Mouse (Mus musculus) kidney, adult 2 months (tissue): ENCODE data around the gene Vwc2.

Source experiments
- CTCF ChIP-seq: fragments of 200-500 bp; conservative IDR thresholded peaks from 2 replicates; pipeline ENCODE4 v1.5.1; 2011; ENCODE audit warnings: low read depth, mild to moderate bottlenecking, control low read depth, low read length, moderate library complexity, mixed read lengths; ENCODE audit not compliant: insufficient read depth, insufficient read length
- POLR2A ChIP-seq: fragments of 200-500 bp; IDR thresholded peaks from one replicate; pipeline ENCODE4 v1.6.1; 2011; ENCODE audit warnings: low read depth, low read length, control low read depth

GRCm38 (mm10) chr11:11152681-11153080 is 38.7 kb downstream of the Vwc2 start:
- TF ChIP-seq CTCF (no peak), POLR2A (no peak)
